Mouse (Mus musculus): ENCODE results near the gene Coq10a. TPM values are rescaled to one million over a fixed set of nuclear protein-coding genes. Genes with fewer than 3 reads are reported as not detected.

Coq10a gene
- polyA plus RNA-seq, 1 experiment from 2014 or later = 18.6 TPM

- Histone ChIP-seq H3K36me3 (ENCODE audit: control insufficient read depth, insufficient read depth, low read length) (peaks cover 19% of the 10 kb centered on the region; the same call in 1 of the 2 replicates), H3K9ac (ENCODE audit: low read depth, low read length) (peak overlapping the region; percentile 81), H3K4me1 (ENCODE audit: control insufficient read depth, insufficient read depth, low read length) (peaks cover 31% of the 10 kb centered on the region), H3K9me3 (ENCODE audit: control insufficient read depth, low read length) (no peaks in the 10 kb centered on the region), H3K4me2 (replicated peaks; ENCODE audit: low read depth, low read length) (peak overlapping the region; percentile 80), H3K27me3 (ENCODE audit: control insufficient read depth, insufficient read depth, low read length) (no peaks in the 10 kb centered on the region), H3K27ac (ENCODE audit: low read depth, low read length) (peak overlapping the region; percentile 80; the same call in 1 of the 2 replicates), H3K4me3 (ENCODE audit: low read length) (peak overlapping the region; percentile 85)
- ATAC-seq (ENCODE audit: low FRiP score, low TSS enrichment) = peak; percentile 1; the same call in 1 of the 2 replicates
- 17% methylated on average over 35 of the region's 35 CpGs for WGBS
These were observed 40.1 kb upstream of the Coq10a start for GRCm38 (mm10) chr10:128408591-128409535.

GRCm38 (mm10) chr10:128403931-128404330 lies 35.1 kb upstream of the Coq10a start:
- H3K36me3 ChIP-seq (ENCODE audit: control insufficient read depth, insufficient read depth, low read length) = peaks cover 12% of the 10 kb centered on the region; the same call in 1 of the 2 replicates

GRCm38 (mm10) chr10:128401638-128402037 lies 32.8 kb upstream of the Coq10a start:
- H3K4me3 ChIP-seq (ENCODE audit: low read length) = no peak overlapping the region
- ATAC-seq (ENCODE audit: low FRiP score, low TSS enrichment) = no peak
- 0 out of 2 replicates have a peak overlapping the region, but pooled peaks have one; percentile 7 for H3K27ac ChIP-seq (ENCODE audit: low read depth, low read length)
- H3K36me3 ChIP-seq (ENCODE audit: control insufficient read depth, insufficient read depth, low read length) = peaks cover 5% of the 10 kb centered on the region; the same call in 1 of the 2 replicates
- H3K4me2 ChIP-seq (replicated peaks; ENCODE audit: low read depth, low read length) = no peak overlapping the region
- no peak overlapping the region for H3K9ac ChIP-seq (ENCODE audit: low read depth, low read length)
- no peaks in the 10 kb centered on the region for H3K4me1 ChIP-seq (ENCODE audit: control insufficient read depth, insufficient read depth, low read length)
- WGBS = 82% methylated on average over 9 of the region's 9 CpGs
- H3K9me3 ChIP-seq (ENCODE audit: control insufficient read depth, low read length) = no peaks in the 10 kb centered on the region
- H3K27me3 ChIP-seq (ENCODE audit: control insufficient read depth, insufficient read depth, low read length) = no peaks in the 10 kb centered on the region

More at GRCm38 (mm10) chr10:128403931-128404330, 35.1 kb upstream of the Coq10a start:
- Histone ChIP-seq H3K9me3 (ENCODE audit: control insufficient read depth, low read length) (no peaks in the 10 kb centered on the region), H3K4me2 (replicated peaks; ENCODE audit: low read depth, low read length) (no peak overlapping the region), H3K27ac (ENCODE audit: low read depth, low read length) (no peak overlapping the region), H3K4me1 (ENCODE audit: control insufficient read depth, insufficient read depth, low read length) (peaks cover 7% of the 10 kb centered on the region; the same call in 1 of the 2 replicates), H3K27me3 (ENCODE audit: control insufficient read depth, insufficient read depth, low read length) (no peaks in the 10 kb centered on the region), H3K4me3 (ENCODE audit: low read length) (no peak overlapping the region), H3K9ac (ENCODE audit: low read depth, low read length) (no peak overlapping the region)
- 87% methylated on average over 7 of the region's 7 CpGs for WGBS
- ATAC-seq (ENCODE audit: low FRiP score, low TSS enrichment) = no peak

- H3K27me3 ChIP-seq (ENCODE audit: control insufficient read depth, insufficient read depth, low read length) = no peaks in the 10 kb centered on the region
- no peaks in the 10 kb centered on the region for H3K9me3 ChIP-seq (ENCODE audit: control insufficient read depth, low read length)
- peak within 1 kb of the TSS; percentile 2; the same call in 1 of the 2 replicates for H3K9ac ChIP-seq (ENCODE audit: low read depth, low read length)
- ATAC-seq (ENCODE audit: low FRiP score, low TSS enrichment) = no peak; the same call in 1 of the 2 replicates
- peak within 1 kb of the TSS; percentile 1; the same call in 1 of the 2 replicates for H3K4me3 ChIP-seq (ENCODE audit: low read length)
- peaks cover 7% of the 10 kb centered on the region; the same call in 1 of the 2 replicates for H3K36me3 ChIP-seq (ENCODE audit: control insufficient read depth, insufficient read depth, low read length)
- H3K4me1 ChIP-seq (ENCODE audit: control insufficient read depth, insufficient read depth, low read length) = no peaks in the 10 kb centered on the region
- H3K4me2 ChIP-seq (replicated peaks; ENCODE audit: low read depth, low read length) = peak within 1 kb of the TSS; percentile 23; the same call in 1 of the 2 replicates
- peak within 1 kb of the TSS; percentile 7; the same call in 1 of the 2 replicates for H3K27ac ChIP-seq (ENCODE audit: low read depth, low read length)
- WGBS = 31% methylated on average over 2 of the region's 2 CpGs
These were observed 32.3 kb upstream of the Coq10a start, which contains the start of gene Slc39a5 for GRCm38 (mm10) chr10:128401056-128401455. Gene Slc39a5, minus strand, starts transcription at chr10:128401229.

- 21% methylated on average over 5 of the region's 5 CpGs for WGBS
- no peaks in the 10 kb centered on the region for H3K9me3 ChIP-seq (ENCODE audit: control insufficient read depth, low read length)
- peak; percentile 53 for ATAC-seq (ENCODE audit: low FRiP score, low TSS enrichment)
- no peaks in the 10 kb centered on the region for H3K4me1 ChIP-seq (ENCODE audit: control insufficient read depth, insufficient read depth, low read length)
- H3K27me3 ChIP-seq (ENCODE audit: control insufficient read depth, insufficient read depth, low read length) = no peaks in the 10 kb centered on the region
- H3K36me3 ChIP-seq (ENCODE audit: control insufficient read depth, insufficient read depth, low read length) = peaks cover 9% of the 10 kb centered on the region; the same call in 1 of the 2 replicates
- H3K4me2 ChIP-seq (replicated peaks; ENCODE audit: low read depth, low read length) = peak overlapping the region; percentile 23; the same call in 1 of the 2 replicates
- 0 out of 2 replicates have a peak overlapping the region, but pooled peaks have one; percentile 2 for H3K9ac ChIP-seq (ENCODE audit: low read depth, low read length)
- H3K27ac ChIP-seq (ENCODE audit: low read depth, low read length) = no peak overlapping the region
- H3K4me3 ChIP-seq (ENCODE audit: low read length) = no peak overlapping the region
These were observed 31.5 kb upstream of the Coq10a start for GRCm38 (mm10) chr10:128400338-128400737.

GRCm38 (mm10) chr10:128397466-128397865 lies 28.7 kb upstream of the Coq10a start:
- H3K4me3 ChIP-seq (ENCODE audit: low read length) = no peak overlapping the region
- no peaks in the 10 kb centered on the region for H3K4me1 ChIP-seq (ENCODE audit: control insufficient read depth, insufficient read depth, low read length)
- H3K36me3 ChIP-seq (ENCODE audit: control insufficient read depth, insufficient read depth, low read length) = peaks cover 34% of the 10 kb centered on the region
- H3K27me3 ChIP-seq (ENCODE audit: control insufficient read depth, insufficient read depth, low read length) = no peaks in the 10 kb centered on the region
- H3K9ac ChIP-seq (ENCODE audit: low read depth, low read length) = no peak overlapping the region
- no peak for ATAC-seq (ENCODE audit: low FRiP score, low TSS enrichment)
- WGBS = 63% methylated on average over 7 of the region's 7 CpGs
- H3K4me2 ChIP-seq (replicated peaks; ENCODE audit: low read depth, low read length) = no peak overlapping the region
- H3K27ac ChIP-seq (ENCODE audit: low read depth, low read length) = no peak overlapping the region
- no peaks in the 10 kb centered on the region for H3K9me3 ChIP-seq (ENCODE audit: control insufficient read depth, low read length)

GRCm38 (mm10) chr10:128396716-128397264 lies 28.0 kb upstream of the Coq10a start:
- Histone ChIP-seq H3K36me3 (ENCODE audit: control insufficient read depth, insufficient read depth, low read length) (peaks cover 41% of the 10 kb centered on the region), H3K4me1 (ENCODE audit: control insufficient read depth, insufficient read depth, low read length) (no peaks in the 10 kb centered on the region), H3K9ac (ENCODE audit: low read depth, low read length) (no peak overlapping the region), H3K4me3 (ENCODE audit: low read length) (no peak overlapping the region), H3K27ac (ENCODE audit: low read depth, low read length) (no peak overlapping the region), H3K27me3 (ENCODE audit: control insufficient read depth, insufficient read depth, low read length) (no peaks in the 10 kb centered on the region), H3K4me2 (replicated peaks; ENCODE audit: low read depth, low read length) (no peak overlapping the region), H3K9me3 (ENCODE audit: control insufficient read depth, low read length) (no peaks in the 10 kb centered on the region)
- 74% methylated on average over 10 of the region's 10 CpGs for WGBS
- ATAC-seq (ENCODE audit: low FRiP score, low TSS enrichment) = no peak

GRCm38 (mm10) chr10:128396017-128396673 lies 27.3 kb upstream of the Coq10a start:
- no peaks in the 10 kb centered on the region for H3K9me3 ChIP-seq (ENCODE audit: control insufficient read depth, low read length)
- WGBS = 67% methylated on average over 11 of the region's 11 CpGs

More at GRCm38 (mm10) chr10:128396017-128396673, 27.3 kb upstream of the Coq10a start:
- no peak for ATAC-seq (ENCODE audit: low FRiP score, low TSS enrichment)
- Histone ChIP-seq H3K4me1 (ENCODE audit: control insufficient read depth, insufficient read depth, low read length) (no peaks in the 10 kb centered on the region), H3K36me3 (ENCODE audit: control insufficient read depth, insufficient read depth, low read length) (peaks cover 48% of the 10 kb centered on the region), H3K9ac (ENCODE audit: low read depth, low read length) (no peak overlapping the region), H3K4me3 (ENCODE audit: low read length) (no peak overlapping the region), H3K4me2 (replicated peaks; ENCODE audit: low read depth, low read length) (no peak overlapping the region), H3K27ac (ENCODE audit: low read depth, low read length) (no peak overlapping the region), H3K27me3 (ENCODE audit: control insufficient read depth, insufficient read depth, low read length) (no peaks in the 10 kb centered on the region)

Data from kidney, embryonic 14.5 days (tissue).